Mouse (Mus musculus): ENCODE measurements around the gene Olfr101. TPM values are rescaled to one million over a fixed set of nuclear protein-coding genes. Genes with fewer than 3 reads are reported as not detected.

The Olfr101 gene
- polyA plus RNA-seq (2014; fragmentation: Nextera tagmentation; extraction: Ambion mirVana): not detected in 2 replicates

GRCm38 (mm10) chr17:37304213-37304612, at the start of gene Olfr101:
Olfr101 (minus strand) TSS chr17:37304313.
- Histone ChIP-seq H3K27ac (replicated peaks; ENCODE audit: low read depth, low read length) (no peak within 1 kb of the TSS), H3K4me1 (ENCODE audit: control insufficient read depth, insufficient read depth, low read length) (no peaks in the 10 kb centered on the region), H3K27me3 (ENCODE audit: control insufficient read depth, insufficient read depth, low read length) (no peaks in the 10 kb centered on the region), H3K9me3 (ENCODE audit: control insufficient read depth, low read length) (no peaks in the 10 kb centered on the region), H3K9ac (ENCODE audit: low read length) (no peak within 1 kb of the TSS), H3K4me2 (ENCODE audit: low read depth, severe bottlenecking) (no peak within 1 kb of the TSS), H3K4me3 (ENCODE audit: low read depth, low read length) (no peak within 1 kb of the TSS), H3K36me3 (ENCODE audit: control insufficient read depth, insufficient read depth, low read length) (no peaks in the 10 kb centered on the region)
- DNase-seq (ENCODE audit: low spot score): no peak
- WGBS: 90% methylated on average over 4 of the region's 4 CpGs
- no peak for ATAC-seq (ENCODE audit: insufficient number of reproducible peaks, low FRiP score, low TSS enrichment, low read depth)

DNA sequence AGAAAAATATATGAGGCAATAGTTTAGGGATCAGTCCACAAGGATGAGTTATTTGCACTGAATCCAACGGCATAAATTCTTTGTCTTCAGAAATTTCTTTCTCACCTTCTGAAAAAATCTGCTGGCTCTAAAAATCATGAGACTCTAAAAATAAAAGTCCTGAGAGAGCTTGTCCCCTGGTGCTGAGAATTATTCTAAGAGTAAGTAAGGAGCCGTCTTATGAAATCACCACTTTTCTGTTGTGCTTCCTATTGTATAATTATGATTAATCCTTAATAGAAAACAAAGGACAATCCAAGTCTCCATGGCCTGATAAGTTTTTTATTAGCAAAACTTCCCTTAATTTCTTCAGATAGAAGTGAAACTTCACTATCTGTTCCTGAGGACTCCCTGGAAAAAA, 35.5 kb upstream of the Olfr101 start, which contains the start of gene Olfr103:
Gene Olfr103 (minus strand): TSS at position 101 of the 400 bp plus-strand sequence.
- no peak within 1 kb of the TSS for H3K9ac ChIP-seq (ENCODE audit: low read length)
- 94% methylated on average over 2 of the region's 2 CpGs for WGBS
- H3K4me2 ChIP-seq (ENCODE audit: low read depth, severe bottlenecking): no peak within 1 kb of the TSS
- no peak for DNase-seq (ENCODE audit: low spot score)
- H3K4me1 ChIP-seq (ENCODE audit: control insufficient read depth, insufficient read depth, low read length): no peaks in the 10 kb centered on the region
- no peak within 1 kb of the TSS for H3K27ac ChIP-seq (replicated peaks; ENCODE audit: low read depth, low read length)
- H3K4me3 ChIP-seq (ENCODE audit: low read depth, low read length): no peak within 1 kb of the TSS
- no peaks in the 10 kb centered on the region for H3K27me3 ChIP-seq (ENCODE audit: control insufficient read depth, insufficient read depth, low read length)
- H3K9me3 ChIP-seq (ENCODE audit: control insufficient read depth, low read length): no peaks in the 10 kb centered on the region
- no peak for ATAC-seq (ENCODE audit: insufficient number of reproducible peaks, low FRiP score, low TSS enrichment, low read depth)
- H3K36me3 ChIP-seq (ENCODE audit: control insufficient read depth, insufficient read depth, low read length): no peaks in the 10 kb centered on the region

- Histone ChIP-seq H3K4me2 (ENCODE audit: low read depth, severe bottlenecking) (no peak within 1 kb of the TSS), H3K27ac (replicated peaks; ENCODE audit: low read depth, low read length) (no peak within 1 kb of the TSS), H3K9me3 (ENCODE audit: control insufficient read depth, low read length) (no peaks in the 10 kb centered on the region), H3K27me3 (ENCODE audit: control insufficient read depth, insufficient read depth, low read length) (no peaks in the 10 kb centered on the region), H3K9ac (ENCODE audit: low read length) (no peak within 1 kb of the TSS), H3K36me3 (ENCODE audit: control insufficient read depth, insufficient read depth, low read length) (no peaks in the 10 kb centered on the region), H3K4me3 (ENCODE audit: low read depth, low read length) (no peak within 1 kb of the TSS), H3K4me1 (ENCODE audit: control insufficient read depth, insufficient read depth, low read length) (no peaks in the 10 kb centered on the region)
- no peak for DNase-seq (ENCODE audit: low spot score)
- ATAC-seq (ENCODE audit: insufficient number of reproducible peaks, low FRiP score, low TSS enrichment, low read depth): no peak
Observed at GRCm38 (mm10) chr17:37316954-37317353, 12.8 kb upstream of the Olfr101 start, which contains the start of gene Olfr102. Olfr102 (minus strand) TSS chr17:37317054.

- H3K4me3 ChIP-seq (ENCODE audit: low read depth, low read length): no peak overlapping the region
- no peak for DNase-seq (ENCODE audit: low spot score)
- H3K27me3 ChIP-seq (ENCODE audit: control insufficient read depth, insufficient read depth, low read length): no peaks in the 10 kb centered on the region
- H3K4me2 ChIP-seq (ENCODE audit: low read depth, severe bottlenecking): no peak overlapping the region
- no peaks in the 10 kb centered on the region for H3K9me3 ChIP-seq (ENCODE audit: control insufficient read depth, low read length)
- no peaks in the 10 kb centered on the region for H3K4me1 ChIP-seq (ENCODE audit: control insufficient read depth, insufficient read depth, low read length)
- no peak overlapping the region for H3K27ac ChIP-seq (replicated peaks; ENCODE audit: low read depth, low read length)
- H3K9ac ChIP-seq (ENCODE audit: low read length): no peak overlapping the region
- no peak for ATAC-seq (ENCODE audit: insufficient number of reproducible peaks, low FRiP score, low TSS enrichment, low read depth)
- WGBS: 41% methylated on average over 2 of the region's 2 CpGs
- no peaks in the 10 kb centered on the region for H3K36me3 ChIP-seq (ENCODE audit: control insufficient read depth, insufficient read depth, low read length)
Observed at GRCm38 (mm10) chr17:37310146-37310699, 6.1 kb upstream of the Olfr101 start.

GRCm38 (mm10) chr17:37308483-37308882, 4.4 kb upstream of the Olfr101 start:
- Histone ChIP-seq H3K4me1 (ENCODE audit: control insufficient read depth, insufficient read depth, low read length) (no peaks in the 10 kb centered on the region), H3K27ac (replicated peaks; ENCODE audit: low read depth, low read length) (no peak overlapping the region), H3K9me3 (ENCODE audit: control insufficient read depth, low read length) (no peaks in the 10 kb centered on the region), H3K36me3 (ENCODE audit: control insufficient read depth, insufficient read depth, low read length) (no peaks in the 10 kb centered on the region), H3K4me3 (ENCODE audit: low read depth, low read length) (no peak overlapping the region), H3K4me2 (ENCODE audit: low read depth, severe bottlenecking) (no peak overlapping the region), H3K9ac (ENCODE audit: low read length) (no peak overlapping the region), H3K27me3 (ENCODE audit: control insufficient read depth, insufficient read depth, low read length) (no peaks in the 10 kb centered on the region)
- 43% methylated on average over 4 of the region's 4 CpGs for WGBS
- DNase-seq (ENCODE audit: low spot score): no peak
- ATAC-seq (ENCODE audit: insufficient number of reproducible peaks, low FRiP score, low TSS enrichment, low read depth): no peak

DNA sequence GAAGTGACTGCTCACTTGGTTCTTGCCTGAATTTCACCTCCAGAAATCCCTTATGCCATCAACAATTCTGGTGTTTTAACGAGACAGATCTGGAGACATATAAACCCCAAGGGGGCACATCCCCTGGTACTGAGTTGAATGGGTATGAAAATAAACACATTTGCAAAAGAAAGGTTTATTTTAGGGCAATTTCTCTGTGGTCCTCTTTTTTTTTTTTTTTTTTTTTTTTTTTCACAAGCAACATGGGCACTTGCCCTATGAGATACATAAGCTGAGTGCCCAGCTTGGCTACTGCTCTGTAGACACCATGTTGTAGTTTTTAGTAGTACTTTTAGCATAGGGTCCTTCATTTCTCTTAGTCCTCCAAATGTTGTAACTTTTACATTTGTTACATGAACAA, 20.8 kb downstream of the Olfr101 start, which contains the start of gene Olfr99:
Gene Olfr99 (minus strand): TSS at position 101 of the 400 bp plus-strand sequence.
- ATAC-seq (ENCODE audit: insufficient number of reproducible peaks, low FRiP score, low TSS enrichment, low read depth) (no peak), DNase-seq (ENCODE audit: low spot score) (no peak)
- no peaks in the 10 kb centered on the region for H3K4me1 ChIP-seq (ENCODE audit: control insufficient read depth, insufficient read depth, low read length)
- no peaks in the 10 kb centered on the region for H3K36me3 ChIP-seq (ENCODE audit: control insufficient read depth, insufficient read depth, low read length)
- 79% methylated on average over 1 of the region's 1 CpGs for WGBS
- H3K4me3 ChIP-seq (ENCODE audit: low read depth, low read length): no peak within 1 kb of the TSS
- H3K27me3 ChIP-seq (ENCODE audit: control insufficient read depth, insufficient read depth, low read length): no peaks in the 10 kb centered on the region
- H3K27ac ChIP-seq (replicated peaks; ENCODE audit: low read depth, low read length): no peak within 1 kb of the TSS
- H3K9me3 ChIP-seq (ENCODE audit: control insufficient read depth, low read length): no peaks in the 10 kb centered on the region
- no peak within 1 kb of the TSS for H3K9ac ChIP-seq (ENCODE audit: low read length)
- no peak within 1 kb of the TSS for H3K4me2 ChIP-seq (ENCODE audit: low read depth, severe bottlenecking)

DNA sequence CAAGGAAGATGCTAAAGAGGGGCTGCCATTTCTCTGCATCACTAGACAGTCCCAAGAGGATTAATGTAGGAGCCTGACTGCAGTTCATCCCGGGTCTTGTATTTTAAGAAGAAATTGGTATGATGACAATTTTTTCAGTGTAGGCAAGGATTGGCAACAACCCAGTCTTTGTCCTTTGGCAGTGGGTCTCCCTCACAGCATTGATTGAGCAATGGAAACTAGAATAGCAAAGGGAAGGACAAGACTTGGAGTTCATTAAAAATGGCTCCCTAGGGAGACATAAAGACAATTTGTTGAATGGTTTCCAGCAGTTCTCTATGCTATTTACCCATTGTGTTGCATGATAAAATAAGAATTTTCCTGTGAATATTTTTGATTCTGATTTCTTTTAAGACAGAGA, 23.8 kb downstream of the Olfr101 start:
- no peaks in the 10 kb centered on the region for H3K4me1 ChIP-seq (ENCODE audit: control insufficient read depth, insufficient read depth, low read length)
- no peak overlapping the region for H3K27ac ChIP-seq (replicated peaks; ENCODE audit: low read depth, low read length)
- ATAC-seq (ENCODE audit: insufficient number of reproducible peaks, low FRiP score, low TSS enrichment, low read depth) (no peak), DNase-seq (ENCODE audit: low spot score) (no peak)
- no peak overlapping the region for H3K4me2 ChIP-seq (ENCODE audit: low read depth, severe bottlenecking)
- no peaks in the 10 kb centered on the region for H3K9me3 ChIP-seq (ENCODE audit: control insufficient read depth, low read length)
- H3K4me3 ChIP-seq (ENCODE audit: low read depth, low read length): no peak overlapping the region
- no peaks in the 10 kb centered on the region for H3K36me3 ChIP-seq (ENCODE audit: control insufficient read depth, insufficient read depth, low read length)
- no peak overlapping the region for H3K9ac ChIP-seq (ENCODE audit: low read length)
- WGBS: 92% methylated on average over 1 of the region's 1 CpGs
- no peaks in the 10 kb centered on the region for H3K27me3 ChIP-seq (ENCODE audit: control insufficient read depth, insufficient read depth, low read length)

- H3K4me1 ChIP-seq (ENCODE audit: control insufficient read depth, insufficient read depth, low read length): no peaks in the 10 kb centered on the region
- no peaks in the 10 kb centered on the region for H3K9me3 ChIP-seq (ENCODE audit: control insufficient read depth, low read length)
- no peaks in the 10 kb centered on the region for H3K27me3 ChIP-seq (ENCODE audit: control insufficient read depth, insufficient read depth, low read length)
- no peak overlapping the region for H3K9ac ChIP-seq (ENCODE audit: low read length)
- H3K36me3 ChIP-seq (ENCODE audit: control insufficient read depth, insufficient read depth, low read length): no peaks in the 10 kb centered on the region
- ATAC-seq (ENCODE audit: insufficient number of reproducible peaks, low FRiP score, low TSS enrichment, low read depth) (no peak), DNase-seq (ENCODE audit: low spot score) (no peak)
- no peak overlapping the region for H3K4me2 ChIP-seq (ENCODE audit: low read depth, severe bottlenecking)
- no peak overlapping the region for H3K27ac ChIP-seq (replicated peaks; ENCODE audit: low read depth, low read length)
- H3K4me3 ChIP-seq (ENCODE audit: low read depth, low read length): no peak overlapping the region
Observed at GRCm38 (mm10) chr17:37276573-37276972, 27.5 kb downstream of the Olfr101 start.
